Mouse (Mus musculus): ENCODE data around the gene Cdx4.

Cdx4 gene

DNA sequence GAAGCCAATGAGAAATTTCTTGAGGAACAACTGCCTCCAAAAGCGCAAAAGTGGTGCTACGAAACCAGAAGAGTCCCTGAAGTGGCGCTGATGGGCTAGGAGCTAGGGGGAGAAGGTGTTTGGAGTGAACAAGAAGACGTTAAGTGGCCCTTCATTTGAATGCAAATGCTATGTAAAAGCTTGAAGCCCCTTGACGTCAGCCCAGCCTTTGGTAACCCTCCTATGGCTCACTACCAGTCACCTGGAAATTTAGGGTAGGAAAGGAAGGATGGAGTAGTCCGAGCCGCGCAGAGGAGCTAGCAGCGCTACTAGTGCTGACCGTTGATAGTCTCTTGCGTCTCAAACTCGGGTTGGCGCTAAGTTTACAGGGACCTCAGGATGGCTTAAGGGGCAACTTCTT, at the start of gene Cdx4:
TSS of gene Cdx4 (plus strand) at position 253 of the 400 bp plus-strand sequence.
- DNase-seq (ENCODE audit: low read depth, low spot score): no peak

- no peak for DNase-seq (ENCODE audit: low read depth, low spot score)
These were observed 46.9 kb upstream of the Cdx4 start for GRCm38 (mm10) chrX:103274325-103274724.

GRCm38 (mm10) chrX:103286899-103287722, 34.1 kb upstream of the Cdx4 start:
- no peak for DNase-seq (ENCODE audit: low read depth, low spot score)

GRCm38 (mm10) chrX:103287846-103288377, 33.3 kb upstream of the Cdx4 start:
- DNase-seq (ENCODE audit: low read depth, low spot score): no peak

- peak; percentile 26 for DNase-seq (ENCODE audit: low read depth, low spot score)
These were observed 32.5 kb upstream of the Cdx4 start for GRCm38 (mm10) chrX:103288485-103289330.

DNA sequence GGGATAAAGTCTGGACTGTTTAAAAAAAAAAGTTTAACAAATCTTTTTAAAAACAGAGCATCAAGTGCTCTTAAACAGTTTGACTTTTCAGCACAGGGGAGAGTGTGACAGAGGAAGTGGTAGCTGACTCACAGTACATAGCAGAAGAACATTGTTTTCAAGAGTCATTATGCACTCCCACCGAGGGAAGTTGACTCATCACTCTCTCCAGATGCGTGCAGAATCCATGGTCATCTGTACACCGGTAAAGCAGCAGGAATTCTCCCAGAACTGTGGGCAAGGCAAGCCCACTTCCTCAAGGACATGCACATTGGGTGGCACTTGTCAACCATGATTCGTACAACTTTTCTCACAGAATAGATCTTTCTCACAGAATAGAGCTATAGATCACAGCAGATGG, 22.3 kb upstream of the Cdx4 start:
- no peak for DNase-seq (ENCODE audit: low read depth, low spot score)

GRCm38 (mm10) chrX:103308262-103308661, 12.9 kb upstream of the Cdx4 start:
- DNase-seq (ENCODE audit: low read depth, low spot score): no peak

- no peak for DNase-seq (ENCODE audit: low read depth, low spot score)
These were observed 9.5 kb upstream of the Cdx4 start for GRCm38 (mm10) chrX:103311723-103312122.

GRCm38 (mm10) chrX:103314146-103314545, 7.1 kb upstream of the Cdx4 start:
- no peak for DNase-seq (ENCODE audit: low read depth, low spot score)

- DNase-seq (ENCODE audit: low read depth, low spot score): no peak
These were observed 4.7 kb downstream of the Cdx4 start for GRCm38 (mm10) chrX:103325900-103326299.

DNA sequence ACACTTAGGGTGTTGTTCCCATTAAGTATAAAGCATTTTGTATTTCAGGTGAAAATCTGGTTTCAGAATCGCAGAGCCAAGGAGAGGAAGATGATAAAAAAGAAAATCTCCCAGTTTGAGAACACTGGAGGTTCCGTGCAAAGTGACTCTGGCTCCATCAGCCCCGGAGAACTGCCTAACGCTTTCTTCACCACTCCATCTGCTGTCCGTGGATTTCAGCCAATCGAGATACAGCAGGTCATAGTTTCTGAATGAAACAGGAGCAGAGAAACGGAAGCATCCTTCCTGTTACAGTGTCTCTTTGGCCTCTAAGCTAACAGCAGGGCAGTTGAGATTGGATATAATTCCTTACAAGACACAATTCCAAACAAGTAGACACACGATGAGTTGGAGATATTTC, 8.2 kb downstream of the Cdx4 start:
- no peak for DNase-seq (ENCODE audit: low read depth, low spot score)

DNA sequence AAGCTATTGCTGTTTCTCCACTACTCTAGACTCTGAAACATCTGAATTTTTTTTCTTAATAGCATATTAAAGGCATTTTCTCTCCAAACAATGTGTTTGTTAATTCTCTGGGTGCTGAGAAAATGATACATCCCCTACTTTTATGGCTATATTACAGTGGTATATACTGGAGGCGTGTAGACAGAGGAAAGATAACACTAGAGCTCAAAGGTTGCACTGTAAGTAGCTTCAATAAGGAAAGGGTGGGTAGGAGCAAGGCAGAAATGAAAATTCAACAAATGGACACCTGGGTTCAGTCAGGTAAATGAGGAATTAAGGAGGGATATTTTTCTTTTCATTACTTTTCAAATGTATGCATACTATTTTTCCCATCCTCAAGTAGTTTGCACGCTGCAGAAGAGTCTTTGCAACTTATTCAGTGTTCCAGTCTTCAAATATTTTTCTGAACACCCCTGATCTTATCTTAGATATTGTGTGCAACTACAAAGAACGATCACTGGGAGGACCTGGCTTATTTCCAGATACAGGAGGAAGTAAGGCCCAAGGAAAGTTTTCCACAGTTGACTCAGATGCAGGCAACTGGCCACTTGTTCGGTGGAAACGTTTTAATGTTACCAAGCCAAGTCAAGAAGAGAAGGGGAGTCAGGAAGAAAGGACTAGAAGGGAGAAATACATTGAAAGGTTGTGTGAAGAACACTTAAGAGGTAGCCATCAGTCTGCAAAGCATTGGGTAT, 10.1 kb downstream of the Cdx4 start:
- DNase-seq (ENCODE audit: low read depth, low spot score): no peak

DNA sequence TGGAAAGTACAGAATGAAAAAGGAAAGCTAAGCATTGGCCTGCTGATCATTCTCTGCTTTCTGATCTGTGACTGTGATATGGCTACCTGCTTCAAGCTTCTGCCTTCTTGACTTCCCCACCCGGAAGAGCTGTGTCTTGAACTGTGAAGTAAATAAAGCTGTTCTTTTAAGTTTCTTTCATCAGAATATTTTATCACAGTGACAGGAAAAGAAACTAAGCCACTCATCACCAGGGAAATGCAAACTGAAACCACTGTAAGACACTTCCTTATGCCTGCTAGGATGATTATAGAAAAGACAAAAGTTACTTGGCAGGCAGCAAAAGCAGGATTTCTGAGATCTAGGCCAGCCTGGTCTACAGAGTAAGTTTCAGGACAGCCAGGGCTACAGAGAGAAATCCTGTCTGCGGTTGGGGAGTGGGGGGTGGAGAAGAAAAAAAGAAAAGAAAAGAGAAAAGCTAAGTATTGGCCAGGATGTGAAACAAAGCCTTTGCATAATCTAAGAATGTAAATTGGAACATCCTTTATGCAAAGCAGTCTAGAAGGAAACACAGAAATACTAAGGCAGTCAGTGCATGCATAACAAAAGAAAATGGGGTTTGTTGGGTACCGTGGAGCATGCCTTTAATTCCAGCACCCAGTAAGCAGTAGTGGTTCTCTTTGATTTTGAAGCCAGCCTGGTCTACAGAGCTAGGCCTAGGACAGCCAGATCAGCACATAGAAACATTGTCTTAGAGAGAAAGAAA, 20.3 kb downstream of the Cdx4 start:
- no peak for DNase-seq (ENCODE audit: low read depth, low spot score)

DNA sequence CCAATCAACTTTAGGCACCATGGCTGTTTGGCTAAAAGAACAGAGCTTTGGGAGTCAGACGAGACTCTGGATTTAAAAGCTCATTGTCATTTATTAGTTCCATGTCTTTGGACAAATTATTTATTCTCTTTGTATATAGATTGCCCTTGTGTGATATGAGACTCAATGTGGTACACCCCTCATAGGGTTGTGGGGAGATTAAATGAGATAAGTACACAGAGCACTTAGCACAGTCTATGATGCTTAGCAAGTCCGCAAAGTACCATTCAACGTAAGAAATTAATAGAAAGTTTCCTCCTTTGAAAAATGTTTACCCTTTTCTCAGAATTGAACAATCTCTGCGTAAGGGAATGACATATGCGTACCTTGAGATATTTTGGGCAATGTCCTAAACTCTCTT, 34.6 kb downstream of the Cdx4 start:
- DNase-seq (ENCODE audit: low read depth, low spot score): no peak

DNA sequence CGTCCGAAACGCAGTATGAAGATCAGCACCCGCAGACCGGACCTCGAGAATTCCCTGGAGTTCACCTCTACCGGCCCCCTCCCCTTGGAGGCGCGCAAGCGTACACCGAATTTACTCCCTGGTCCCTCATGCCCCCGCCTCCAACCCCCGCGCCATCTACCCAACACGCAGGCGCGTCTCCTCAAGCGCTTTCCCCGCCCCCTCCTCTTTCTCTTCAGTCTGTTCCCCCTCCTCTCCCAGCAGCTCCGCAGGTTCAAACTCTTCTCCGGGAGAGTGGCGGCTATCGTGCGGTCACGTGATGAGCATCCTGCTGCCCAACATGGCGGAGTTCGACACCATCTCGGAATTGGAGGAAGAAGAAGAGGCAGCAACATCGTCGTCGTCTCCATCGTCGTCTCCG, 35.1 kb downstream of the Cdx4 start, which contains the start of gene Chic1:
TSS of gene Chic1 (plus strand) at position 190 of the 400 bp plus-strand sequence.
- peak; percentile 89 for DNase-seq (ENCODE audit: low read depth, low spot score)

DNA sequence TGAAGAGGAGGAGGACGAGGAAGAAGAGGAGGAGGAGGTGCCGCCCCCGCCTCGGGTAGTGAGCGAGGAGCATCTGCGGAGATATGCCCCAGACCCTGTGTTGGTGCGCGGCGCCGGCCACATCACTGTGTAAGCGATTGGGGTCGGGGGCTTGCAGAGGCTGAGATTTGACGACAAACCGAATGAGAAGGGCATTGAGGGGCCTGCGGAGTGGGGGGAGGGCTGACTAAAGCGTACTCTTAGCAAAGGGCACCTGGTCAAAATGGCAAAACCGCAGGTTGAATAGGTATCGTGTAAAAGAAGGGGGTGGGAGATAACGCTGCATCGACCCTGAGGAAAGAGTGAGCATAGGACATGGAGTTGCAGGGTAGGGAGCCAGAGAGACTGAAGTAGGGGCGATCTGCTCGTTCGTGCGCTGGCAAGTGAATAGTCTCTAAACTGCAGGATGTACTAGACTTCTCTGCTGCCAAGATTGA, 35.6 kb downstream of the Cdx4 start:
- DNase-seq (ENCODE audit: low read depth, low spot score): no peak

DNA sequence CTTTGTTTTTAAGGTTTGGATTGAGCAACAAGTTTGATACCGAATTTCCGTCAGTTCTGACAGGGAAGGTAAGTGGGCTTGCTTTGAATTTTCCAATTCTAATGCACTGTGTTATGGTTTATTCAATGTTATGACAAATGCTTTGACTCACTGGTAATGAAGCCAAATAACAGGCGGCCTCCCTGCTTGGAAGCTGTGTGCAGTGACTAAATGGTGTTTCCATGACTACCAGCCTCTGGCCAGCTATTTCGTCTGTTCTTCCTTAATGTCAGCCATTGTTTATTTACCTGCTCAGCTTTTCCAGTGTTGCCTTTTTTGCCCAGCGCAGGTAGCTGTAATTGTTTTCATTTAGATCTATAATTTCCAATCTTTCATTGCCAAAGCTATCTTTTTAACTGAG, 45.0 kb downstream of the Cdx4 start:
- DNase-seq (ENCODE audit: low read depth, low spot score): no peak

GRCm38 (mm10) chrX:103368650-103369049, 47.5 kb downstream of the Cdx4 start:
- DNase-seq (ENCODE audit: low read depth, low spot score): peak; percentile 31

- DNase-seq (ENCODE audit: low read depth, low spot score): no peak
These were observed 50.0 kb downstream of the Cdx4 start for GRCm38 (mm10) chrX:103371221-103371620.

- peak; percentile 34 for DNase-seq (ENCODE audit: low read depth, low spot score)
These were observed 50.4 kb downstream of the Cdx4 start for GRCm38 (mm10) chrX:103371627-103372026.

DNA sequence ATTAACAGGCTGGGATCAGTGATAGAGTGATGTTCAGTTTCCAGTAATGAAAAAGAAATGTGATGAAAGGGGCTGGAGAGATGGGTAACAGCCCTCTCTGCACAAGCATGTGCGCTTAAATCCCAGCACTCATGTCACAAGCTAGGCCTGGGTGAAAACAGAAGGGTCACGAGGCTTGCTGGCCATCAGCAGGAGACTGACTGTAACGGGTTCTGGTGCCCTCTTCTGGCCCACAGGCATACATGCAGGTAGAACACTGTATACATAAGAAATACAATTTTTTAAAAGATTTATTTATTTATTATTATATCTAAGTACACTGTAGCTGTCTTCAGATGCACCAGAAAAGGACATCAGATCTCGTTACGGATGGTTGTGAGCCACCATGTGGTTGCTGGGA, 53.1 kb downstream of the Cdx4 start:
- DNase-seq (ENCODE audit: low read depth, low spot score): no peak

Data from mesoderm, embryonic 11.5 days (tissue).